Mouse (Mus musculus) forelimb bud, embryonic 11.5 days (tissue): ENCODE results near the gene Cep41.

Experiments used
- DNase-seq: peaks from one replicate; pipeline ENCODE4 v3.0.0-alpha.2; 2012; ENCODE audit warnings: low read depth, low spot score

Gene Cep41

DNA sequence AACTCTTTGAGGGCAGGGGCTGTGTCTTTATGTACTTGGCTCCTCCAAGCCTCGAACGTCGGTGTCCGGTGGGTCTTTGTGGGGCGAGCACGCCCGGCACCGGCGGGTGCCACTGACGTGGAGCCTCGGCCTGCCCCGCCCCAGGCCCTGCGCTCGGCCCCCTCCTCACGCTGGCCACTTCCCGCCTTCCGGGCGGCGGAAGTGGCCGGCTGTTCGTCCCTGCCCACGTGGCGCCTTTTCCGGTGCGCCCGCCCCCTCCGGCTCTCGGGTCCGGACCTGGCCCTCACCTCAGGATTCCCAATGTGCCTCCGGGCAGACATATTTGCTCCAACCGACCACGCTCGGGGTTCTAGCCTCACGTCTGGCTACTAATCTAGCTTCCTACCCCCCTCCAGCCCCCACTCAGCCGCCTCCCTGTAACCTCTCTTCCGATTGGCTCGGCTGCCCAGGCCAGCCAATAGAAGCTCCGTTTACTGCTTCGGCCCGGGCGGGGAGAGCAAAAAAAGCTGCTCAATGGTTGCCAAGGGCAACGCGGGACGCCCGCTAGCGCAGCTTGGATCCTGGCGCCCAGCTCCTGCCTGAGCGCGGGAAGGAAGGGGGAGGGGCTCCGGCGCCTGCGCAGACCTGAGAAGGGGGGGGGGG, at the start of gene Cep41:
Cep41 (minus strand) TSS at position 400 of the 642 bp plus-strand sequence.
- peak; percentile 99 for DNase-seq

DNA sequence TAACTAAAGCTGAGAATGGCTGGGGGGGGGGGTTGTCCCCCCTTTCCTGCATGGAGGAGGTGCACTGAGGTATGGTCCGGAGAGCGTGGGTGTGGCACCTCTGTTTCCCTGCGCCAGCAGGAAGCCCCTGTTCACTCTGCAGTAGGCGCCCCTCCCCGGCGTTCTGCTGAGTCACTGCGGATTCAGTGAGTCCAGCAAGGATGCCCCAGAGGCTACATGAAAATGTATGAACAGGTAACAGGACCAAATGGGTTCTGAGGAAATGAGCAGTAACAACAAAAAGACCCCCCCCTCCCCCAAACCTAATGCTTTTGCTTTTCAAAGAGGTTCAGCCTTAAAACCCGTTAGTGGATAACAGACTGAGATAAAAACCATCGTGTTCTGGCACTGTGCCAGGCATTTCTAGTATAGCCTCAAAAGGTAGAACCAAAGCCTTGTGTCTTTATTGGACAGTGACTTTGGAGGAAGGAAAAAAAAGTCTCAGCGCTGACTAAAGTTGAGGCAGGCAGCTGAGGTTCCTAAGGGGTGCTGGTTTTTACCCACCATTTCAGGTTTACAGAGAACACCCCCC, 45.7 kb upstream of the Cep41 start:
- DNase-seq, result no peak

DNA sequence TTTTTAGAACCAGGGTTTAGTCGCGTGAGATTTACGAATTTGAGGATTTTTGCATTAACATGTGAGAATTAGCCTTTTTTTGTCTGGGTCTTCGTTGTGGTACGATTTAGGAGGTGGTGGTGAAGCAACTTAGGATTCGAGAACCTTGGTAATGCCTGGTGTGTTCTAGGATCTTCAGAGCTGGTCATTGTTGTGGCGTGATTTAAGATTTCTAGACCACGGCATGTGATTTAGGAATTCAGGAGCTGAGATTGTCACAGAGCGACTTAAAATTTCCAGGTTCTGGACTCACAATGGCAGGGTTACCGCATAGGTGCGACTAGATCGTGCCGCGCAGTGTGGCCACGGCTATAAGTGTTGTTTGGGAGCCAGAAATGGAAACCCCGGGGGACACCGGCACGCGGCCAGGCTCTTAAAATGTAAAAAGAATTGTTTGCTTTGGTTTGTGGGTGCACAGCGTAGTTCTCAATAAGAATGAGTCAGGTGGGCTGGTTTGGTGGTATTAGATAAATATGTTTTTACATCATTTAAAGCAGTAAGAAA, 45.0 kb upstream of the Cep41 start:
- no peak for DNase-seq

DNA sequence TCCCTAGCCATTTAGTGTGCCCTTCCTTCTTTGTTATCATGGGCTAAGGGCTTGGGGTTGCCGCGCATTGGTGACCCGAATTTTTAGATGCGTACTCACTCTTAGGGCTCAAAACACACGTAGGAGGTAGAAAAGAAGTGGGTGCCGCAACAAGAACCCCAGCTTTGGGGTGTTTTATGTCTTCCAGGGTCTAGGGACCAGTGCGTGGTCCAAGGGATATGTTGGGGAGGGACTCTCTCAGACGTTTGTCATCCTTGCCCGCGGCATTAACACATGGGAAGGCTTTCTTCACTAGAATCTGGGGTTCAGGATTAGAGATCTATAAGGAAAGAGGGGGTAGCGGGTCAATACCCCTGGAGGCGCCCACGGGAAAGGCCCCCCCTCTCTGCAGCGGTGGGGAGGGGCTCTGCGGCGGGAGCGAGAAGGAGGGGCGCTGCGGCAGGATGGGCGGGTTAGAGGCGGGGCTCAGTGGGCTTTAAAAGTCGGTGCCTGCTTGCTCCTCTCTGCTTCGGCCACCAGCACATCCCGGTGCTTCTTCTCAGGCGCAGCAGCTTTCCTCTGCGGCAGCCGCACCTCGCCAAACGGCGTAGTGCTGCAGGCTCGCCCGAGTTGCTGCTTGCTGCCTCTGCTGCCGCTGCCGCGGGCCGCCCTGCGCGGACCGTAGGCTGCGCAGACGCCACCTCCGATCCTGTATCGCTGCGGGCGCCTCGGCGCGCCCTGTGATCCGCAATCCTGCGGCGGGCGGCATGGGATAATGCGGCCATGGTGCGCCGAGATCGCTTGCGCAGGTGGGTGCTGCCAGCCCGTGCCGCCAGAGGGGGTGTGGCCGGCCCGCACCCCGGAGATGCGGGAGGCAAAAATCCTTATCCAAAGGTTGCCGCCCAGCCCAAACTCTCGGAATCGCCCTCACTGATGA, 44.3 kb upstream of the Cep41 start:
- peak; percentile 82 for DNase-seq

DNA sequence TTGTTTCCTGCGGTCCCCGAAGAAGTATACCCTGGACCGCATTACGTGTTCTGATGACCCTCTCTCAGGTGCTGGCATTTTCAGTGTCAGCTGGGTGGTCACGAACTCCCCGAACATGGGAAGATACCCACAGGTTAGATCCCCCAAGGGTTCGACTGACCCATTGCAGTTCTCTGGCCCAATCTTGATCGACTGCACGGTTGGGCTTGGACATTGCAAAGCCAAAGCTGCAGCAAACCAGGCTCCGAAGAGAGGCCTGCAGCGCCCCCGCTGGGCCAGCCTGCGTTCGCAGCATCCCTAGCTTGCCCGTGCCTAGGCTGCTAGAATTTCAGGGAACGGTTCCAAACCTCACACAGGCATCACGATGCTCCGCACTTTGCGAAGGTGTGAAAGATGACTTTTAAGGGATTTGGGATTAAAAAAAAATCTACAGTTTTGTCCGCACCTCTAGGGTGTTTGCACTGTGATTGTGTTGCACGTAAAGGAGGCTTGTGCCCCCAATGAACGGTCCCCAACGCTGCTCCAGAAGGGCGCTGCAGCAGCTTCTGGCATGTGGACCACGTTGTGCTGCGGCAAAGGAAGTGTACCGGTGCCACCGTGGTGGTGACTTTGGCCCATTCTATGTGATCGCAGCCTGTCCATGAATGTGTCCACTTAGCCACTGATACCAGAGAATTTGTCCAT, 43.5 kb upstream of the Cep41 start:
- DNase-seq, result peak; percentile 84

DNA sequence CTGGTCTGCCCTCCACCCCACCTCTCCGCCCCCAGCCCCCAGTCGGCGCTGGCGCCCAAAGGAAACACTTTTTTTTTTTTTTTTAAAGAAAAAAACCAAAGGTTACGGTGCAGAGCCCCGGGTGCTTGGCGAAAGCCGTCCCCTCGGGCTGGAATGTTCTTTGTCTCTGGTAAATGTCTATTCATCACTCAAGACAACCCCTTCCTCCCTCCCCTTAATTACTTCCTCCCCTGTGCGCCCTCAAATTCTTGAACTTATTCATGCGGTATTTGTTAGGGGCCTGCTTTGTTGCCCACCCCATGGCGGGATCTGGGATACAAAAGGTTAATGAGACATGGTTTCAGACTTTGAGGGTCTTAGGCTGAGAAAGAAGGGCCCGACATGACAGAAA, 42.8 kb upstream of the Cep41 start:
- DNase-seq, result peak; percentile 81

DNA sequence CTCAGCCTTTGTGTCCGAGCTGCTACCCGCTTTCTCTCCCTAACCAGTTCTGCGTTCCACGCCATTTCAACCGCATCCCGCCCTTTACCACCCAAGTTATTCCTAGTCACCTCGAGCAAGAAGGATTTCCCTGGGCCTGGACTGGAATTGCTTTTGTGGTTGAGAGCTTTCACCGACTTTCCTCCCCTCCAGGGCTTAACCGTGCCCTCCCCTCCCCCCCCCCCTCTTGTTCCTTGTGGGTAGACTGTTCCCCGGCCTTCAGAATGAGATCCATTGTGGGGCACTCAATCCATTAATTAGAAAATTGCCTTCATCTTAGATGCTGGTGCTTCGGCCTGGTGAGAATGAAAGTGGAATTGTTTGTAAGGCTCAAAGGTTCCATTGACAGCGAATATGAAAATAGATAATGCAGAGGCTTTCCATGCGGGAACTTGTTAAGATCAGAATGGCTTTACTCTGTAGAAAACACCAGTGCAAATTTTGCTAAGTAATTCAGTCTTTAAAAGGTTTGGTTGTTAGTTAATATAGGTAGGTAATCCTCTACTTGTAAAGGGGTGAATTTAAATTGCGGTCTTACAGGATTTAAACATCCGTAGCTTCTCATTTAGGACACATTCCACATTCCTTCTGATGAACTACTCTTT, 42.3 kb upstream of the Cep41 start:
- DNase-seq, result no peak

DNA sequence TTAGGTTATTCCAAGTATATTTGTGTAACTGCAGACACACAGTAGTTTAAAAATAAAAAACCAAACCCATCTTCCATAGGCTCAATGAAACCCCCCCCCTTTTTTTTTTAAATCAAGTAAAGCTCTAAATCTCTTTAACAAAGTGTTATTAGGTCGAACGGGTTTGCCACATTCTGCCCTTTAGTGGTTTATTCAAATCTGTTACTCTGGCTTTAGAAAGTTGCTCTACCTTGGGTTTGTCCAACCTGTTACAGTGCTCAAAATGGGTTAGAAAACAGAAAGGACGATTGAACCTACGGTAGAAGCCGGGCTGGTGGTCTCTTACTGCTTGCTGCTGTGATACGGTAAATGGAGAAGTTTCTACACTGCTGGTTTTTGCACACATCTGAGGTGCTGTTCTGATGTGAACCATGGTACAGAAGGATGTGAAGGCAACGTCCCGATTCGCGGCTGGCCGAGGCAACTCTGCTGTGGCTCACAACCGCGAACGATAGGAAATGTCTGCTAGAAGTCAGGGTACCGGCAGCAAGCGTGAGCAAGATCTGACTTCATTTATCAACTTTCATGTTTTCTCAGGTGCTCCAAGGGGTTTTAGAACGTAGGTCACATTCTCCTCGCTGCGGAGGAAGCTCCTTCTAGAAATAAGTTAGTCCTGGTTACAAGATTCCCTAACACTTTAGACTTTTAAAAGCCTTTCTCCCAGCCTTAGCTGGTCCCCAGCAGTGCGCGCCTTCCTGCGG, 41.6 kb upstream of the Cep41 start:
- DNase-seq, result no peak

DNA sequence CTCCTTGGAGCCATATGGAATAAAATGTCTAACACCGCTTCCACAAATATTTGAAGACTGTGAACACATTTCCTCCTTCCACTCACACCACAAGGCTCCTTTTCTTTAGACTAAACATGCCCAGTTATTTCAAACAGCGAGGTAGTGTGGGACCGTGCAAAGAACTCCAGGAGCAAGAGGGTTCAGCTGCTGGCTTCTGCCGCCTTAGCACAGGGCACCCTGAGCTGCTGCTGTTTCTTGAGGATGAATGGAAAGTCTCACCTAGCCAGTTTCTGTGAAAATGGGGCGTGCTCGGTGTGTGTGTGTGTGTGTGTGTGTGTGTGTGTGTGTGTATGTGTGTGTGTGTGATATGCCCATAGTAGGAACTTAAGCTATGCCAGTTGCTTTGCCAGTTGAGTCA, 40.9 kb upstream of the Cep41 start:
- no peak for DNase-seq

DNA sequence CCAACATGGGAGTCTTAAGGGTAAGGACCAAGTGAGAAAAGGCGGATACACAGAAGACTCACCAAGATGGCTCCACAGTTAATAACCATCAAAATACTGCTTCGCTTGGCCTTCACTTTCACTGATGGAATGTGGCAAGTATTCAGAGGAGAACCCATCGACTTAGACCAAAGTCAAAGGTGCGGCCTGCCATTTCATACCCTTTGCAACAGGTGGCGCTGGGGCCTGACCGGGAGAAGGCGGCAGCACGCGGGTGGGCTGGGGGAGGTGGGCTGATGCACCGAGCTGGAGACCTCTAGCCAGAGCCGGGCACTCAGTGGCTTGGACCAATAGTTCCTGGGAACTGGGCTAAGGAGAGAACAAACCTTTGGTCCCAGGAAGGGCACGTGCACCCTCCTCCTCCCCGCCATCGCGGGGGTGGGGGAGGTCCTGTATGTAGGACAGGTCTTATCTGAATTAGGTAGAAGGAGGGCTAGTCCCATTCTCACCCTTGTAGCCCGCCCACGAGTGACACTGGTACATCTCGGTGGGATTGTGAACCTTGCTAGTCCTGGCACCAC, 39.1 kb upstream of the Cep41 start:
- DNase-seq, result no peak

DNA sequence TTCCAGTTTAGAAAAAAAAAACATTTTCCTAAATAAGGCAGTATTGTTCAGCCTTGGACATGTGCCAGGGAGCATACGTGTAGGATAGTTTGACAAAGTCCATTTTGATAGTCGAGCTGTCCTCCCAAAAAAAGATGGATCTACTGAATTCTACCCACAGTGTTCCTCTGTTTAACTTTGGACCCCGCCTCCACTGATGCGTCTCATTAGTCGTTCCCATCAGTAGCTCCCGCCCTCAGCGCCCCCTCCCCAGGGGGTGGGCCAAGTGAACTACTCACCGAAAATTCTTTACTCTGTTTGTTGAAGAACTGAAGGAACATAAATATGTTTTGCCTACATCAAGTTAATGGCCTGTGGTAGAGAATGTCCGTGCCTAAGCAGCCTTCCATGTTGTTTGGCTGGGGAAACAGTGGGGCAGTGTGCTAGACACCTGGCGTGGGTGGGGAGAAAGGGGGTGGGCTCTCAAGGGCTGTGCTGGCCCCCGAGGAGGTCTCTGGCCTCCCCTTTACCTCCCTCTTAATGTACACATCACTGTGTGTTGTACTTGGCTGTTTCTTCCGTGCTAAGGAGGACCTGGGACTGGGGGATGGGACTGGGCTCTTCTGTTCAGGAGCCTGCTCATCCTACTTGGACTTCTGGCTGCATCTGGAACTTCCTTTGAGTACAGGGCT, 36.9 kb upstream of the Cep41 start:
- no peak for DNase-seq

DNA sequence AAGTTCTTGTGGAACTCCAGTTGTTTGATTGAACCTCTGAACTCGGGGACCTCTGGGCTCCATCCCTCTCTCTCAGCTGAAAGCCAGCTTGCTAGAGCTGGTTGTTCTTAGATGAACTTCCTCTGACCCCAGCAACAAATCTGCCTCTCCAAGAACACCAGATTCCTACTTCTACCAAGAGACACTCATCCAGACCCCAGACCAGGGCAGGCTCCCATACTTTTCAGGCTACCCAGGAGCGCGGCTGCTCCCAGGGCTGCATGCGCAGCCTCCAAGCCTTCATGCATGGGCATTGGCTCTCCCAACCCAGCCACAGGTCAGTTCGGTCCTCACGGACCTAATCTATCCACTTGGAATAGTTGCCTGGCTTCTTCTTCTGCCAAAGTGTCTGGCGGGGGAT, 29.8 kb upstream of the Cep41 start, which contains the start of gene Mest:
Mest (plus strand) TSS at position 217 of the 400 bp plus-strand sequence.
- DNase-seq, result no peak

DNA sequence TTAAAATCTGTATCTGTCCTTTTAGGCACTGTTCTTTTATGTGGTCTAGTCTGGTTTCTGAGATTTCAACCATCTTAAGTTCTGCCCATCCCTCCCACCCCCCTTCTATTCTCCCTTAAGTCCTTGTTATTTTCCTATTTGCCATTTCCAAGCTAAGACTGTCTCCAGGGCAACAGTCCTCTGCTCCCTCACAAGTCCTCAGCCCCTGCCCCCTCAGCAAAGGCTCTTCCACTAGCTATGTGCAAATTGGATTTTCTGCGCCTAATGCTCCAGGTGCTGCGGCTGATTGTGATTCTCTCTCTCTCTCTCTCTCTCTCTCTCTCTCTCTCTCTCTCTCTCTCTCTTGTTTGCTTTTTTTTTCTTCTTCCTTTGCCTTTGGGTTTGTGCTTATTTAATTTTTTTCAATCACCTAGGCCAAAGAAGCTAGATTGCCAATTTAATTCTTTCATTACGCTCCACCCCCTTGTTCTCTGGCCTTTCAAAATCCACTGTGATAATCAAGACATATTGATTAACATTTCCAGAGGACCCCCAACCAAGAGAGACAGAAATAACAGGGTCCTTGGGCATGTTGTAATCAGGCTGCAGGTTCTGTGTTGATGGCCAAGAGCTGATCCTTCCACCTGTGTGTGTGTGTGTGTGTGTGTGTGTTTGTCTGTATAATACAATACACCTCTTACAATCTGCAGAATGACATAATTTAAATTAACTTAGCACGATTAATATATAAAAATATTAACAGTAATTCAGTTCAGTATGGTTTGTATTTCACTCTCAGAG, 29.0 kb upstream of the Cep41 start:
- no peak for DNase-seq

DNA sequence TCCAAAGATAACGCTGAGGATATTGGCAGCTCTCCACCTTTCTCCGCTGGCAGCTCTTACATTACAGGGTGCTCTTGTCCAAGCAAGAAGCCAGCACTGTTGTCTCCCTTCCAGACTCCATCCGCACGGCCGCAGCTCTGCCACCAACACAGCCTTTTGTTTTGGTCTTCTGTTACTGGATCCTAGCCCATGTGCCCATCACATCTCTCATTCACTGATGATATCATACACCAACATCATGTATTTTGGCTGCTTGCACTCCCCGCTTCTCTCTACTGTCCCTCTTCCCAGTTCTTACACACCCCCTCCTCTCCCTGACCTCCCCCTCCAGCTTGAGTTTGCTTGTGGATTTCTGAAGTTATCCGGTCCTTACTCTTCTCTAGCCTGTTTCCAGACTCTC, 23.2 kb upstream of the Cep41 start:
- no peak for DNase-seq

DNA sequence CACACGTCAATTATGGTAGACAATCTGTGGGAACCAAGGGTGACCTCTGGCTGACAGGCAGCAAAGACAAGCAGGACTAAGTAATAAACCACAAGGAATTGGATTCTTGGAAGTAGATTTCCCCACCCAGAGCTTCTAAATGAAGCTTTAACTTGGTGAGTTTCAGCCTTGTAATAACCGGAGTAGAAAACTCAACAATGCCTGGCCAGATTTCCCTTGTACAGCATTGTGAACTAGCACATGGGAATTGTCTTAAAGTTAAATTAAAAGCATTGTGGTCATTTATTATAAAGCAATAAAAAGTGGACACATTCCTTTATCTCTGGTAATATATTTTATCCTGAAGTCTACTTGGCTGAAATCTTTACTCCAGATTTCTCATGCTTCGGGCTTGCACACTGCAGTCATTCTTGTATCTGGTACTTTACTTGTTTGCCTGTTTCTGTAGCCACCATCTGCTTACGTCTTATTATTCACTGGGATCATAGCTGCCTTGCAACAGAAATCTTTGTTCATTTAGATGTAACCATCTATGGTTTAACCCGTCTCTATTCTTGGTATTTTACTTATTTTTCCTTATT, 21.4 kb upstream of the Cep41 start:
- DNase-seq, result no peak

DNA sequence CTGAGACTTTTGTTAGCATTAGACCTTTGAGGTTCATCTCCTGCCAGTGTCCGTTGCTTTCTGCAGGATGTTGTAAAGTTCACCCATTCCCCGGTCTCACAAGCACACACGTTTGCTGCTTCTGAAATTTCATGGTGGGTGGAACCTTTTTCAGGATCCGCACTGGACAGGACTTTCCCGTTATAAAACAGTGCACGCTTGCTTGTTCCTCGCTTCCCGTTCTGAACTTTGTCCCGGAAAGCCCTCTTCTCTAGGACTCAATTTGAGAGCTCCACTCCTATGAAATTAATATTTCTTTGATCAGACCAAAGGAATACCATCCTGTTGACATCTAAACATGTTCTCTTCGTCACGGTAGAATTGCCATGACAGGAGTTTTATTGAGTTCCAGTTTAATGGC, 20.3 kb upstream of the Cep41 start:
- DNase-seq, result no peak

DNA sequence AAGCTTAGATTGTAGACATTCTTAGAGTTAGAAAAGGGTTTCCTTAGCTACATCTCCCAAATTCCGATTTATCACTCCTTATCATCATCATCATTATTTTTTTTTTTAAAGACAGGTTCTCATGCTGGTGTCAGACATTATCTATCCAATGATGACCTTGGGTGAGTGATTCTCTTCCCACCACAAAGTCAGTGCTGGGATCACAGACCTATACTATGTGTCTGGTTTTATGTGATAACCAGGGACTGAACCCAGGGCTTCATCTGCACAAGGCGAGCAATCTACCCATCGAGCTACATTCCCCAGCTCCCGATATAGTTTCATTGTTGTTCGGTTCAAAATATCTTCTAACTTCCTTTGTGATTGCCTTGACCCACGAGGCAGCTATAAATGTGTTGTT, 19.9 kb upstream of the Cep41 start:
- DNase-seq, result no peak

DNA sequence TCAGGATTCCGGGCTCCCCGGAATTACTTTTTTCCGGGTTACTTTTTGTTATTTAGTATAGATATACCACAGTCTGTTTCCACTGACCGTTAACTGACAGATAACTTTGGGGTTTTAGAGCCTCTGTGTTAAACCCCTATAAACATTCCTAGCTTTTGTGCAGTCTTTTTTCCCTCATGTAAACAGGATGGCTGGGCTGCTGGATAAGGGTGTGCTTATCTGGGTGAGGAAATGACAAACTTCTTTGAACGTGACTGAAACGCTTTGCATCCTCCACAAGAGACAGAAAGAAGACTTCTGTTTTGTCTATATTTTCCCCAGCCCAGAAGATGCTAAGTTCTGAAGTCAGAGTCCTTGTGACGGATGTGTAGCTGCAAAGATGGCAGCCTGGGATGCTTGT, 18.9 kb upstream of the Cep41 start:
- DNase-seq, result no peak

DNA sequence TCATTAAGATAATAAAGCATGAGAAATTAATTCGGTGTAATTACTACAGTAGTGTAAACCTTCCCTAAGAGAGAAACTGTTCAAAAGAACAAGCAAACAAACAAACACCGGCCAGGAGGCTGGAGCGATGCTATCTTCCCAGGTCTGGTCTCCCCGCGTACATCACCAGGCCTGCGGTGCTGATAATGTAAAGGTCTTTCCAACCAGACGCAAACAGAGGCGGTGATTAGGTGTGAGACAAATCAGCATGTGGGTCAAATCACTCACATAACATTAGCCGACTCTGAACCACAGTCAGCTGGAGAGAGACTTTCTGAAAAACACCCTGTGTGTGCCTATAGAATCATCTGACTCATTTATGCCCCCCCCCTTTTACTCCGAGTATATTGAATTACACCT, 17.8 kb upstream of the Cep41 start:
- DNase-seq, result no peak
